Mouse (Mus musculus) heart, embryonic 10.5 days (tissue): ENCODE data around the gene Casp8. TPM values are rescaled to one million over a fixed set of nuclear protein-coding genes. Genes with fewer than 3 reads are reported as not detected.
"Not testable (repeated sequence)": the region's sequence is repeated elsewhere in the genome, so short reads cannot be mapped to it uniquely, and the experiment has no call there.

ENCODE experiments used
- DNase-seq: peaks from one replicate; pipeline ENCODE4 v3.0.0-alpha.2; 2017; ENCODE audit warnings: low spot score
- H3K27ac ChIP-seq: fragments of 300-500 bp; sonication (generic); 2 replicates; pipeline ENCODE4 v1.5.1; 2016; ENCODE audit warnings: mild to moderate bottlenecking
- H3K27me3 ChIP-seq: fragments of 300-500 bp; sonication (generic); 2 replicates; pipeline ENCODE4 v1.6.1; 2016; ENCODE audit warnings: mild to moderate bottlenecking; ENCODE audit not compliant: poor library complexity, insufficient read depth, severe bottlenecking
- H3K36me3 ChIP-seq: fragments of 300-500 bp; sonication (generic); 2 replicates; pipeline ENCODE4 v1.6.1; 2016; ENCODE audit warnings: mild to moderate bottlenecking, moderate library complexity
- H3K4me1 ChIP-seq: fragments of 300-500 bp; sonication (generic); 2 replicates; pipeline ENCODE4 v1.6.1; 2016; ENCODE audit warnings: mild to moderate bottlenecking
- H3K4me3 ChIP-seq: fragments of 300-500 bp; sonication (generic); 2 replicates; pipeline ENCODE4 v1.5.1; 2016; ENCODE audit warnings: mild to moderate bottlenecking, moderate library complexity
- H3K9me3 ChIP-seq: fragments of 300-500 bp; sonication (generic); 2 replicates; pipeline ENCODE4 v1.6.1; 2016; ENCODE audit warnings: mild to moderate bottlenecking, moderate library complexity
- WGBS: fragments of 180-500 bp; shearing (Covaris S2); methylation state at CpG from one replicate; pipeline ENCODE4 v1.1.7; 2016; 5-methylcytosine and 5-hydroxymethylcytosine counted together
- polyA plus RNA-seq: library from polyadenylated mRNA; unstranded; fragments of >200 nt; fragmentation: Nextera tagmentation; extraction: Ambion mirVana; gene quantifications from 2 replicates; pipeline ENCODE4 v1.2.1, GENCODE M21; 2016

Gene Casp8
- polyA plus RNA-seq, 1 experiment from 2014 or later, result 25.0 TPM

DNA sequence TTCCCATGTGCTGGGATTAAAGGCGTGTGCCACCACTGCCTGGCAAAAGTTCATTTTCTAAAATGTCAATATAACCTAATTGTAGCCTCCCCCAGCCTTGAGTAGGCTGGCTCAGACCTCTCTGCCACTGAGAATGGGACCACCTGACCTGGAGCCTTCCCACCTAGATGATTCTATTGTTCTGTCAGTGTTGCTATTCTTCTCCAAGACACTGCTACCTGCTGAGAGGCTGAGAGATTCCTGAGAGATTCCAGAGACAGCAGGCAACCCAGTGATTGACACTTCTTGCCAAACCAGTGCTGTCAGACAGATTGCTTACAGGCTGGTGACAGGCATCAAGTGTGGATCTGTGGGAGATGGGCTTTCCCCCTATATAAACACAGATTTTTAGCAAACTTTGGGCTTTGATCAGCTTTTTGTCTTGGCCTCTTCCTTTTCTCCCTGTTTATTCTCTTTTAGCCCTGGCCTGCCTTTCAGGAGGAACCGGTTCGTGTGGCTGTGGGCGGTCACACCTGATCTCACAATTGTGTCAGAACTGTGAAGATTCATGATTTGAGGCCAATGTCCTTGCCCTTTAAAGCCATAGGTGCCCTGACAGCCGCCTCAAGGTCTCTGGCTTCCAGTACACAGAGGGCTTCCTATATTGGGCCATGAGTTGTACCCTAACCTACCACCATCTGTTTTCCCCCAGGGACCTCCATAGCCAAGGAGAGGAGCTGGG lies 94.8 kb downstream of the Casp8 start:
- DNase-seq, result no peak
- WGBS, result 54% methylated on average over 5 of the region's 5 CpGs
- H3K4me3 ChIP-seq, result no peak overlapping the region
- no peaks in the 10 kb centered on the region for H3K9me3 ChIP-seq
- no peak overlapping the region for H3K27ac ChIP-seq
- no peaks in the 10 kb centered on the region for H3K27me3 ChIP-seq
- H3K4me1 ChIP-seq, result no peaks in the 10 kb centered on the region
- H3K36me3 ChIP-seq, result no peaks in the 10 kb centered on the region

GRCm38 (mm10) chr1:58890697-58891290 lies 95.6 kb downstream of the Casp8 start:
- not testable (repeated sequence) for DNase-seq, H3K4me3 ChIP-seq, H3K27ac ChIP-seq, H3K27me3 ChIP-seq, H3K9me3 ChIP-seq, H3K36me3 ChIP-seq, H3K4me1 ChIP-seq
- WGBS, result 67% methylated on average over 4 of the region's 5 CpGs

DNA sequence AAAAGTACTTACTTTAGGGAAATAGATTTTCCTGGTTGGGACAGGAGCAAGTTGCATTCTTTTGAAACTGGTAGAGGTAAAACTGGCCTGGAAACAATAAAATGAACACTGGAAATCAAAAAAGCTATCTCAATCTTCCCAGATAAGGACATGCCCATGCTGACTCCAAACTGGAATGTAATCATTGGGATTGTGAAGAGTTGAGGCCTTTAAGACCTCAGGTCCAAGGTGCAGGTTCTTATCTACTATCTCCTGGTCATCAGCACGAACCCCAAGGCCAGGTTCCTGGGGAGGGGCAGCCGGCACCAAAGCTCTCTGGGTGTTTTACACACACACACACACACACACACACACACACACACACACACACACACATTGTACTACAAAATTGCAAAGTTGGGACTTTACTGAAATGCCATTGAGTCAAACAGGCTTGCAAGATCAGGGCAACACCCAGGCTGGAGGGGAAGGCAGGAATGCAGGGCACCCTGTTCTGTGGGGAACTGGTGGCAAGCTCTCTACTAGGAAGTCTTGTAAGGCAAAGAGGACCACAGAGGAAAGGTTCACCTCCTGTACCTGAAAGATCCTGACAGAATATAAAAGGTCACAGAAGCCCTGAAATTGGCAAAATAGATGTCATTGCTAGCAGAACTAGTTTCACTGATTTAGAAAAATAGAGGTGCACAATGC lies 96.5 kb downstream of the Casp8 start:
- H3K9me3 ChIP-seq, H3K27ac ChIP-seq, H3K36me3 ChIP-seq, H3K4me3 ChIP-seq, DNase-seq, H3K27me3 ChIP-seq, H3K4me1 ChIP-seq: not testable (repeated sequence)
- 57% methylated on average over 2 of the region's 2 CpGs for WGBS

GRCm38 (mm10) chr1:58892386-58892785 lies 97.2 kb downstream of the Casp8 start:
- H3K4me1 ChIP-seq, H3K36me3 ChIP-seq, H3K4me3 ChIP-seq, DNase-seq, H3K27me3 ChIP-seq, H3K27ac ChIP-seq, H3K9me3 ChIP-seq: not testable (repeated sequence)
- 92% methylated on average over 7 of the region's 8 CpGs for WGBS

Other genes starting within 250 kb of the Casp8 start
- gene Fam126b, start 209.1 kb upstream of the Casp8 start, polyA plus RNA-seq, result 4.3 and 6.4 TPM in 2 replicates
- 172 and 198 TPM in 2 replicates for gene Ndufb3, start 209.0 kb upstream of the Casp8 start, polyA plus RNA-seq
- not detected in 2 replicates for gene Als2cr12, start 99.4 kb upstream of the Casp8 start, polyA plus RNA-seq
- gene Cflar, start 83.9 kb upstream of the Casp8 start, polyA plus RNA-seq, result 31.5 and 31.6 TPM in 2 replicates
- 19.6 and 34.1 TPM in 2 replicates for gene Trak2, start 178.1 kb downstream of the Casp8 start, polyA plus RNA-seq
- 22.8 and 23.8 TPM in 2 replicates for gene Stradb, start 178.1 kb downstream of the Casp8 start, polyA plus RNA-seq